Mouse (Mus musculus) myocyte (in vitro differentiated cells): ENCODE results near the gene Tmem123.

Source experiments
- MYOD1 ChIP-seq, 3 experiments: IDR thresholded peaks; one replicate each; pipeline ENCODE4 v1.6.1; 2011; ENCODE audit warnings: control low read depth in 2 of 3, low read depth in 2 of 3, mild to moderate bottlenecking in 2 of 3, moderate library complexity in 1 of 3; ENCODE audit not compliant: insufficient read length in 2 of 3, control insufficient read depth in 1 of 3
- POLR2AphosphoS2 ChIP-seq: IDR thresholded peaks from one replicate; pipeline ENCODE4 v1.6.1; 2011; ENCODE audit warnings: low read depth, control low read depth; ENCODE audit not compliant: insufficient read length

GRCm38 (mm10) chr9:7835302-7835701 lies 71.5 kb downstream of the Tmem123 start:
- TF ChIP-seq MYOD1 (IDR thresholded peaks at IDR 0.05; ENCODE audit: control insufficient read depth in 1 of 3, insufficient read length in 2 of 3, low read depth in 2 of 3) = no peak
- TF ChIP-seq POLR2AphosphoS2 = no peak
